Mouse (Mus musculus) neural tube, embryonic 11.5 days (tissue): ENCODE measurements at regions not wholly inside any gene's neighbourhood (a gene's known extent, or its start where the extent isn't known, plus 50 kb on each side); places are given as distances from the start of the nearest gene placed in this dataset.

ENCODE experiments used
- ATAC-seq: fragments of 200-750 bp; cut with Nextera tagmentation; 2 replicates; pipeline ENCODE4 v1.8.0; 2017; ENCODE audit warnings: moderate number of reproducible peaks, mild to moderate bottlenecking, moderate TSS enrichment, moderate library complexity; ENCODE audit not compliant: insufficient read depth, low FRiP score, low TSS enrichment
- DNase-seq: peaks from one replicate; pipeline ENCODE4 v3.0.0-alpha.2; 2015; ENCODE audit warnings: low spot score
- H3K27ac ChIP-seq: fragments of 300-500 bp; sonication (generic); 2 replicates; pipeline ENCODE4 v1.5.1; 2014; ENCODE audit warnings: low read depth, mild to moderate bottlenecking, low read length
- H3K27me3 ChIP-seq: fragments of 300-500 bp; sonication (generic); 2 replicates; pipeline ENCODE4 v1.6.1; 2014; ENCODE audit warnings: mild to moderate bottlenecking, low read length, mixed read lengths; ENCODE audit not compliant: control insufficient read depth, insufficient read depth
- H3K36me3 ChIP-seq: fragments of 300-500 bp; sonication (generic); 2 replicates; pipeline ENCODE4 v1.6.1; 2014; ENCODE audit warnings: mild to moderate bottlenecking, low read length, moderate library complexity, mixed read lengths; ENCODE audit not compliant: control insufficient read depth, insufficient read depth
- H3K4me1 ChIP-seq: fragments of 300-500 bp; sonication (generic); 2 replicates; pipeline ENCODE4 v1.6.1; 2014; ENCODE audit warnings: low read length, mixed read lengths; ENCODE audit not compliant: control insufficient read depth, insufficient read depth
- H3K4me2 ChIP-seq: fragments of 300-500 bp; sonication (generic); 2 replicates; pipeline ENCODE4 v1.6.1; 2014; ENCODE audit warnings: low read depth, mild to moderate bottlenecking, moderate library complexity
- H3K4me3 ChIP-seq: fragments of 300-500 bp; sonication (generic); 2 replicates; pipeline ENCODE4 v1.5.1; 2014; ENCODE audit warnings: low read depth, low read length
- H3K9ac ChIP-seq: fragments of 300-500 bp; sonication (generic); 2 replicates; pipeline ENCODE4 v1.6.1; 2014; ENCODE audit warnings: mild to moderate bottlenecking, low read length
- H3K9me3 ChIP-seq: fragments of 300-500 bp; sonication (generic); 2 replicates; pipeline ENCODE4 v1.6.1; 2016; ENCODE audit warnings: low read length; ENCODE audit not compliant: control insufficient read depth
- WGBS: fragments of 180-500 bp; shearing (Covaris S2); extraction: QIAGEN DNeasy Blood & Tissue Kit; methylation state at CpG from one replicate; pipeline ENCODE4 v1.1.7; 2014; 5-methylcytosine and 5-hydroxymethylcytosine counted together

- no peaks in the 10 kb centered on the region for H3K9me3 ChIP-seq
- H3K4me2 ChIP-seq = no peak overlapping the region
- no peaks in the 10 kb centered on the region for H3K27me3 ChIP-seq
- no peak overlapping the region for H3K9ac ChIP-seq
- no peak overlapping the region for H3K4me3 ChIP-seq
- DNase-seq = no peak
- no peak for ATAC-seq
- H3K36me3 ChIP-seq = no peaks in the 10 kb centered on the region
- no peak overlapping the region for H3K27ac ChIP-seq
- no peaks in the 10 kb centered on the region for H3K4me1 ChIP-seq
- 60% methylated on average over 2 of the region's 2 CpGs for WGBS
These were observed 57.0 kb upstream of the Gnaq start for GRCm38 (mm10) chr19:16075512-16076086.

- no peaks in the 10 kb centered on the region for H3K9me3 ChIP-seq
- no peak overlapping the region for H3K27ac ChIP-seq
- no peaks in the 10 kb centered on the region for H3K27me3 ChIP-seq
- ATAC-seq = no peak
- no peaks in the 10 kb centered on the region for H3K4me1 ChIP-seq
- no peak overlapping the region for H3K9ac ChIP-seq
- no peak overlapping the region for H3K4me3 ChIP-seq
- no peaks in the 10 kb centered on the region for H3K36me3 ChIP-seq
- 92% methylated on average over 1 of the region's 1 CpGs for WGBS
- no peak for DNase-seq
- H3K4me2 ChIP-seq = no peak overlapping the region
These were observed 57.6 kb upstream of the Gnaq start for GRCm38 (mm10) chr19:16075026-16075425.

- Histone ChIP-seq H3K27ac (no peak overlapping the region), H3K4me1 (no peaks in the 10 kb centered on the region), H3K9me3 (no peaks in the 10 kb centered on the region), H3K9ac (no peak overlapping the region), H3K4me3 (no peak overlapping the region), H3K4me2 (no peak overlapping the region), H3K36me3 (no peaks in the 10 kb centered on the region), H3K27me3 (no peaks in the 10 kb centered on the region)
- ATAC-seq (no peak), DNase-seq (no peak)
- WGBS = 88% methylated on average over 6 of the region's 6 CpGs
These were observed 65.3 kb upstream of the Gnaq start for GRCm38 (mm10) chr19:16067314-16067713.

GRCm38 (mm10) chr19:16064911-16065310, 67.7 kb upstream of the Gnaq start:
- DNase-seq (no peak), ATAC-seq (no peak)
- WGBS = 88% methylated on average over 3 of the region's 3 CpGs

GRCm38 (mm10) chr19:16063916-16064580, 68.6 kb upstream of the Gnaq start:
- H3K27ac ChIP-seq = no peak overlapping the region
- 18% methylated on average over 12 of the region's 12 CpGs for WGBS
- H3K27me3 ChIP-seq = no peaks in the 10 kb centered on the region
- DNase-seq = peak; percentile 79
- no peaks in the 10 kb centered on the region for H3K9me3 ChIP-seq
- H3K4me2 ChIP-seq = peak overlapping the region; percentile 21; the same call in 1 of the 2 replicates
- no peaks in the 10 kb centered on the region for H3K36me3 ChIP-seq
- 0 out of 2 replicates have a peak, but pooled peaks cover 4% of the 10 kb centered on the region for H3K4me1 ChIP-seq
- peak overlapping the region; percentile 41 for H3K9ac ChIP-seq
- ATAC-seq = 0 out of 2 replicates have a peak, but pooled peaks have one; percentile 35
- no peak overlapping the region for H3K4me3 ChIP-seq

More at GRCm38 (mm10) chr19:16064911-16065310, 67.7 kb upstream of the Gnaq start:
- Histone ChIP-seq H3K4me2 (no peak overlapping the region), H3K4me1 (0 out of 2 replicates have a peak, but pooled peaks cover 4% of the 10 kb centered on the region), H3K9ac (no peak overlapping the region), H3K4me3 (no peak overlapping the region), H3K9me3 (no peaks in the 10 kb centered on the region), H3K27me3 (no peaks in the 10 kb centered on the region), H3K36me3 (no peaks in the 10 kb centered on the region), H3K27ac (no peak overlapping the region)

GRCm38 (mm10) chr19:16063533-16063915, 69.1 kb upstream of the Gnaq start:
- no peak for DNase-seq
- 0 out of 2 replicates have a peak, but pooled peaks have one; percentile 9 for ATAC-seq
- WGBS = 67% methylated on average over 8 of the region's 8 CpGs

GRCm38 (mm10) chr19:16061821-16062220, 70.8 kb upstream of the Gnaq start:
- ATAC-seq (no peak), DNase-seq (no peak)
- Histone ChIP-seq H3K4me1 (0 out of 2 replicates have a peak, but pooled peaks cover 4% of the 10 kb centered on the region), H3K4me2 (no peak overlapping the region), H3K4me3 (no peak overlapping the region), H3K9ac (no peak overlapping the region), H3K36me3 (no peaks in the 10 kb centered on the region), H3K9me3 (no peaks in the 10 kb centered on the region), H3K27me3 (no peaks in the 10 kb centered on the region), H3K27ac (no peak overlapping the region)
- WGBS = 83% methylated on average over 11 of the region's 11 CpGs

More at GRCm38 (mm10) chr19:16063533-16063915, 69.1 kb upstream of the Gnaq start:
- H3K9me3 ChIP-seq = no peaks in the 10 kb centered on the region
- H3K4me2 ChIP-seq = no peak overlapping the region
- H3K4me1 ChIP-seq = 0 out of 2 replicates have a peak, but pooled peaks cover 4% of the 10 kb centered on the region
- H3K9ac ChIP-seq = no peak overlapping the region
- H3K36me3 ChIP-seq = no peaks in the 10 kb centered on the region
- no peak overlapping the region for H3K27ac ChIP-seq
- H3K27me3 ChIP-seq = no peaks in the 10 kb centered on the region
- H3K4me3 ChIP-seq = no peak overlapping the region

GRCm38 (mm10) chr19:16059026-16059425, 73.6 kb upstream of the Gnaq start:
- Histone ChIP-seq H3K4me3 (no peak overlapping the region), H3K9ac (no peak overlapping the region), H3K9me3 (no peaks in the 10 kb centered on the region), H3K4me1 (0 out of 2 replicates have a peak, but pooled peaks cover 4% of the 10 kb centered on the region), H3K27me3 (no peaks in the 10 kb centered on the region), H3K36me3 (no peaks in the 10 kb centered on the region), H3K27ac (no peak overlapping the region), H3K4me2 (no peak overlapping the region)
- DNase-seq (no peak), ATAC-seq (no peak)
- WGBS = 90% methylated on average over 4 of the region's 4 CpGs
